Mouse (Mus musculus): ENCODE measurements around the gene Abca16. TPM values are rescaled to one million over a fixed set of nuclear protein-coding genes. Genes with fewer than 3 reads are reported as not detected.
A peak's percentile ranks its signal among the peaks of the same experiment; 100 is the strongest.

Abca16 gene
- not detected in 2 replicates for polyA plus RNA-seq (2012; rRNA removed)

DNA sequence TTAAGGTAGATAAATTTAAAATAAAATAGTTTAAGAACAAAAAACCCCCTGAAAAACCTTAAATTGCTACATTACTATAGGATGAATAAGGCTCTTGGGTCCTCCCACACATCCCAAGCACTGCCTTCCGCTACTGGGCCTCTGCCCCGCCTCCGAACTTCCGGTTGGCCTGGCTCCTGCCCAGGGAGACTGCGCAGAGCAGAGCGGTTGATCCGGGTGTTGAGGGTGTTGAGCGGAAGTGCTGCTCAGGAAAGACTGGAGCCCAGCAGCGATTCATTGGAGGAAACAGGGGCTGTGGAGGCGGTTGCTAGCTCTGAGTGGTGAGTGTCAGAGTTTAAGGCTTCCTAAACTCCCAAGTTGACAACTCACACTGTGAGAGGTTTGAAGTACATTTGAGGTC is at the start of gene Abca16:
Abca16 (plus strand) TSS at position 201 of the 400 bp plus-strand sequence.
- no peak for DNase-seq (ENCODE audit: low read depth)
- TF ChIP-seq POLR2A (IDR thresholded peaks at IDR 0.05; ENCODE audit: borderline replicate concordance, extremely low read depth, insufficient read depth, insufficient read length, poor library complexity, severe bottlenecking) (no peak), CTCF (IDR thresholded peaks at IDR 0.05; ENCODE audit: borderline replicate concordance, extremely low read depth, insufficient read depth, insufficient read length) (no peak)

DNA sequence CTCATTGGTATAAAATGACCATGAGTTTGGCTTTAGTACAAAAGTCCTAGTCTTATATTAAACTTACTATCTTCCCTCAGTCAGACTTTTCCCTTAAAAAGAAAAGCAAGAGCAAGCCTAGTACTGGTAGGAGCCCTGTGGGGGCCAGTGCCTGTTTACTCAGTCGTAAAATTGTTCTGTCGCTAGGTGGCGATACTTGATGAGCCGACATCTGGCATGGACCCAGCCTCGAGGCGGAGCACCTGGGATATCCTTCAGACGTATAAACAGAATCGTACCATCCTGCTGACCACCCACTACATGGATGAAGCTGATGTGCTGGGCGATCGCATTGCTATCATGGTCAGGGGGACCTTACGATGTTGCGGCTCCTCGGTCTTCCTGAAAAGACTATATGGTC is 48.3 kb upstream of the Abca16 start:
- TF ChIP-seq CTCF (IDR thresholded peaks at IDR 0.05; ENCODE audit: borderline replicate concordance, extremely low read depth, insufficient read depth, insufficient read length) (peak; percentile 37; the same call in 1 of the 2 replicates), POLR2A (IDR thresholded peaks at IDR 0.05; ENCODE audit: borderline replicate concordance, extremely low read depth, insufficient read depth, insufficient read length, poor library complexity, severe bottlenecking) (no peak)

DNA sequence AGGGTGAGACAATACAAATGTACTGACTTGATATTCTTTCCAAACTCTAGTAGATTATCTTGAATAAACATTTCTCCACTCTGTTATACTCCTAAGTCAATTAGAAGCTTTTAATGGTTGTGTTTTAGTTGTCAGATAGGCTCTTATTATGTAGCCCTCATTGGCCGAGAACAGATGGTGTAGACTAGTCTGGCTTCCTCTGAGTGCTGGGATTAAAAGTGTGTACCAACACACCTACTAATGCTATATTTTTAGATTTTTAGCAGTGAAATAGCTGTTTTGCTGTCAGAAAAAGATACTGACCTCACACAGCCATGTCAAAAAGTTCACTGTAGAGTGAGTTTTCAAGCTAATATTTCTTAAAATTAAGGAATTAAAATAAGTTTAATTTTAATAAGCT is 2.9 kb downstream of the Abca16 start:
- DNase-seq (ENCODE audit: low read depth) = no peak
- TF ChIP-seq POLR2A (IDR thresholded peaks at IDR 0.05; ENCODE audit: borderline replicate concordance, extremely low read depth, insufficient read depth, insufficient read length, poor library complexity, severe bottlenecking) = no peak
- no peak for TF ChIP-seq CTCF (IDR thresholded peaks at IDR 0.05; ENCODE audit: borderline replicate concordance, extremely low read depth, insufficient read depth, insufficient read length)

More for the DNA sequence above, 48.3 kb upstream of the Abca16 start:
- DNase-seq (ENCODE audit: low read depth) = peak; percentile 26

DNA sequence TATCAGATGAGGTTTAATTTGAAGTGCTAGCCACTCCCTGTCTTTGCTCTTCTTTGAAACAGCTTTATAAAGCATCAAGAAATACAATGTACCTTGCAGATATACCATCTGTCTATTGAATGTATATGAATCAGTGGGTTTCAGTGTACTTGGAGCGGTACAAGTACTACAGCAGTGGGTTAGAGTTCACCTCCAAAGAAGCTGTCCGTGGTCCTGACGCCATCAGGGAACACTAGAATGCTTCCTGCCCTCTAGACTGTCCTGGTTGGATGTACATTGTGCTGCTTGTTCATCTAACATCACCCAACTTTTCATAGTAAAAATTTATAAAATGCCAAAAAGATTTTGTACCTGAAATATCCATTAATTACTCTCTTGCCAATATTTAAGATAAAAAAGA is 17.2 kb downstream of the Abca16 start:
- no peak for DNase-seq (ENCODE audit: low read depth)

DNA sequence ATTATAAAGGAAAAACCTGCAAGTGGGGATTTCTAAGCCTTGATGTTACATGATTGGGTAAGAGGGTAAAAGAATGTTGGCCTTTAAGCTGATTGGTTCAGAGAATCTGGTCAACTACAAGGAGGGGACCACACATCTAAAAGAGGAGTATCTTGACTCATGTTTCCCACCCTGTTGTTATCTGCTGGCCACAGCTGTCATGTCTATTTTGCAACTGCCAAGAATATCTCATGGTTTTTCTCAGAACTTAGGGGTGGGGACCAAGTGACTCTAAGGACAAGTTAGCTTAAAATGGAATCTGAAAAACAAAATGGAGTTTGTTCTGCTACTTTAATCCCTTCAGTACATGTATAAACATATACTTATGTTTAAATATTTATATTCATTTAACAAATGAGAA is 22.0 kb downstream of the Abca16 start:
- TF ChIP-seq CTCF (IDR thresholded peaks at IDR 0.05; ENCODE audit: borderline replicate concordance, extremely low read depth, insufficient read depth, insufficient read length) = no peak
- DNase-seq (ENCODE audit: low read depth) = no peak

More for the DNA sequence above, 17.2 kb downstream of the Abca16 start:
- no peak for TF ChIP-seq CTCF (IDR thresholded peaks at IDR 0.05; ENCODE audit: borderline replicate concordance, extremely low read depth, insufficient read depth, insufficient read length)
- no peak for TF ChIP-seq POLR2A (IDR thresholded peaks at IDR 0.05; ENCODE audit: borderline replicate concordance, extremely low read depth, insufficient read depth, insufficient read length, poor library complexity, severe bottlenecking)

DNA sequence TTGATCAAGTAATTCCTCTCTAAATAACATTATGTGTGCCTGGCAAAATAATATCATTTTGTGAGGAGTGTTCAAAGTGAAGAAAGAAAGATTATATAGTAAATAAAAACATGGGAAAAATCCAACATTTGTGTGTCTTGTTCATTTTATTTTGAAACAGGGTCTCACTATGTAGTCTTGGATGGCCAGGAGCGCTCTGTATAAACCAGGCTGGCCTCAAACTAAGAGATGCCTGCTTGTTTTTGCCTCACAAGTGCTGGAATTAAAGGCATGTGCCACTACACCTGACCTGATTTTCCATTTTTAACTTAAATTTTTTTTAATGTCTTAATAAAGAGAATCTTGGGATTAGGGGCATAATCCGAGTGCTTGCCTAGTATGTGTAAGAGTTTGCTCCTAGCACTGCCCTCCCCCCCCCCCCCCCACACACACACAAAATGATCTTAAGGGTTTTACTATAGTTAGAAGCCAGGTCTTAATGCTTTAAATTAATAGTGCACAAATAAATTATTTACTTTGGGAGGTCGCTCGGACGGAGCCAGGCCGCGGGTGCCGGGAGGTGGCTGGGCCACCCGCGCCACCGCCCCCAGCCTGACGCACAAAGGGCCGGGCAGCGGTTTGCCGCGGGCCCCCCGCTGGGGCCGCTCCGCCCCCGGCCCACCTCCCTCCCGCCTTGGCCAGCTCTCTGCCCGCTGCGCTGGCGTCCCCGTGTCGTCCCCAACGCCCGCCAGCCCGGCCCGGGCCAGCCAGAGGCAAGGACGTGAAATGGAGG is 94.6 kb downstream of the Abca16 start:
- TF ChIP-seq CTCF (IDR thresholded peaks at IDR 0.05; ENCODE audit: borderline replicate concordance, extremely low read depth, insufficient read depth, insufficient read length) (no peak), POLR2A (IDR thresholded peaks at IDR 0.05; ENCODE audit: borderline replicate concordance, extremely low read depth, insufficient read depth, insufficient read length, poor library complexity, severe bottlenecking) (no peak)
- peak; percentile 40 for DNase-seq (ENCODE audit: low read depth)

DNA sequence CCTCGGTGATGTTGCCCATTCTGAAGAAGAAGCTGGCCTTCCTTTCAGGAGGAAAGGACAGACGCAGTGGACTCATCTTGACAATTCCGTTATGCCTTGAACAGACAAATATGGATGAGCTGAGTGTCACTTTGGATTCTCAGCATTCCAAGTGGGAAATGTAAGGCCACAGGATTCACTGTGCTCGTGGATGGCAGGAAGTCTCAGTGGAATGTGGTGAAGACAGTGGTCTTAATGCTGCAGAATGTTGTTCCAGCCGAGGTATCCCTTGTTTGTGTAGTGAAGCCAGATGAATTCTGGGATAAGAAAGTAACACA is 95.2 kb downstream of the Abca16 start:
- no peak for DNase-seq (ENCODE audit: low read depth)
- TF ChIP-seq CTCF (IDR thresholded peaks at IDR 0.05; ENCODE audit: borderline replicate concordance, extremely low read depth, insufficient read depth, insufficient read length) (no peak), POLR2A (IDR thresholded peaks at IDR 0.05; ENCODE audit: borderline replicate concordance, extremely low read depth, insufficient read depth, insufficient read length, poor library complexity, severe bottlenecking) (no peak)

DNA sequence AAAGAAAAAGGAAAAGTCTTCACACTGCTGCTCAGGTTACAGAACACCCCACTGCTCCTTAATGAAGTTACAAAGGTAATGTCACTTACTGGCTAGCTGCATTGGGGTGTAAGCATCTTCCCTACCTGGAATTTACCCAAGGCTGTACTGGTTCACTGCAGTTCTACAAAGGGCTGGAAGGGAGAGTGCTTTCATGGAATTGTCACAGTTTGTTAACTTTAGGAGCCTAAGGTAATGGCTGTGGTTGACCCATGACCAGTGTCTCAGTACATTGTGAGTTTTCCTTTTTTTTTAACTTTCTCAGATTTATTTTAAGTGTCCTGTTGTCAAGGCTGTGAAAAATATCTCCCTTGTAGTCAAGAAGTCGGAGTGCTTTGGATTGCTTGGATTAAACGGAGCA is 125.4 kb downstream of the Abca16 start:
- DNase-seq (ENCODE audit: low read depth) = no peak
- TF ChIP-seq POLR2A (IDR thresholded peaks at IDR 0.05; ENCODE audit: borderline replicate concordance, extremely low read depth, insufficient read depth, insufficient read length, poor library complexity, severe bottlenecking) (no peak), CTCF (IDR thresholded peaks at IDR 0.05; ENCODE audit: borderline replicate concordance, extremely low read depth, insufficient read depth, insufficient read length) (no peak)

DNA sequence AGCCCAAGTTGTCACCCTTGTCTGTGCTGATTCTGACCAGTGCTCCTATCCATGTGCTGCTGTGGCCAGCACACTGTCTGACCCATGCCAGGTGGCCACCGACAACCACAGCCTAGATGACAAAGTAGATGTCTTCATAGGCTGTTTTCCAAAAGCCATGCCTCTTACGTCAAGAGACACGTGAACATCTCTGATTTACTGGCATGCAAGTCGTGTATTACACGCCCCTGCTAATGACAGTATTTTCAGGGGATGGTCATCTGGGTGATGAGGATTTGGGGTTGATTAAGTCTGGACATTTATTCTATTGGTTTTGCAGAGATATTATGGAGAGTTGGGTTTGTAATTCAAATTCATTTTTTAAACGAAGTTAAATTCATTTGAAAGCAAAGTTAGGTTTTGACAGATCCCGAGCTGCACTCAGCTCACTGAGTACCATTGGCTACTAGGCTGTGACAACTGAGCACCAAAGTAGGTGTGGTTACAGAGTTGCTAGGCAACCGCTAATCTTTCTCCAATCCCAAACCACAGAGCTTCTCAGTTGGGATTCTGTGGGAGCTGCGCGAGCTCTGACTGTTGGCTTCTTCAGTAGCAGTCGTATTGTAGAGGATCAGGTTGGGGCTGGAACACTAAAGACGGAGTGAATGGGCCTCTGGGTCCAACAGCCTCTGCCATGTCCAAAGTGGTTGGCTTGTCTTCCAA is 143.2 kb downstream of the Abca16 start:
- peak; percentile 73 for DNase-seq (ENCODE audit: low read depth)
- TF ChIP-seq CTCF (IDR thresholded peaks at IDR 0.05; ENCODE audit: borderline replicate concordance, extremely low read depth, insufficient read depth, insufficient read length) (no peak), POLR2A (IDR thresholded peaks at IDR 0.05; ENCODE audit: borderline replicate concordance, extremely low read depth, insufficient read depth, insufficient read length, poor library complexity, severe bottlenecking) (no peak)

DNA sequence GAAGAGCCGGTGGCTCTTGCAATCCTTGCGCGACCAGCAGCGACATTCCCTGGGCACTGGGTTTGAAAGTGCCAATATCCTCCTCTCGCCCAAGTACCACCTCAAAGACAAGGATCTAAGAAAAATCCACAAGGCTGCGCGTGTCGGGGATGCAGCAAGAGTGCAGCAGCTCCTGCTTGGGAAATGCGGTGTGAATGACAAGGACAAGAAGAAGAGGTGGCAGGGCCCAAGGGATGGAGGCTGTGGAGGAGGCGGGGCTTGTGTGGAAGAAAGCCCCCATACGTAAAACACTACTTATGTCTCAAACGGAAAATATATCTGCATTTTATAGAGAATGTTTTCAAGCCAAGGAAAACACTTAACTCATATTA is 143.7 kb downstream of the Abca16 start:
- no peak for DNase-seq (ENCODE audit: low read depth)
- TF ChIP-seq CTCF (IDR thresholded peaks at IDR 0.05; ENCODE audit: borderline replicate concordance, extremely low read depth, insufficient read depth, insufficient read length) (no peak), POLR2A (IDR thresholded peaks at IDR 0.05; ENCODE audit: borderline replicate concordance, extremely low read depth, insufficient read depth, insufficient read length, poor library complexity, severe bottlenecking) (no peak)

DNA sequence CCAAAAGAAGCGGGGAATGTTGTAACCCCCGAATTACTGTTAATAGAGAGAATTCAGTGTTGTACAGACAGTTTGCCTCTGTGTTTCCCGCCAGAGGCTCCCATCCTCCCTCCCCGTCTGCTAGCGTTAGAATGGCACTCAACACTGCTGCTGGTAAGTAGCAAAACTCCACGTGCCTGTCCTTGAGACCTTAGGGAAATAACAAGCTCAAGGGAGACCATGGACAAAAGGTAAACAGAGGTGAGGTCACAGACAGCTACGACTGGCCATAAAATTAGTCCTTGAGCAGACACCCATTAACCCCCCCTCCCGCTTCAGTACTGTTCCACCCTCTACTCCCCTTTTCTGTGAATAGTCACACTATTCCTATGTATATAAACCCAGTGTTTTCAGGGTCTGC is 157.9 kb downstream of the Abca16 start:
- TF ChIP-seq POLR2A (IDR thresholded peaks at IDR 0.05; ENCODE audit: borderline replicate concordance, extremely low read depth, insufficient read depth, insufficient read length, poor library complexity, severe bottlenecking) = no peak
- no peak for TF ChIP-seq CTCF (IDR thresholded peaks at IDR 0.05; ENCODE audit: borderline replicate concordance, extremely low read depth, insufficient read depth, insufficient read length)
- DNase-seq (ENCODE audit: low read depth) = no peak

DNA sequence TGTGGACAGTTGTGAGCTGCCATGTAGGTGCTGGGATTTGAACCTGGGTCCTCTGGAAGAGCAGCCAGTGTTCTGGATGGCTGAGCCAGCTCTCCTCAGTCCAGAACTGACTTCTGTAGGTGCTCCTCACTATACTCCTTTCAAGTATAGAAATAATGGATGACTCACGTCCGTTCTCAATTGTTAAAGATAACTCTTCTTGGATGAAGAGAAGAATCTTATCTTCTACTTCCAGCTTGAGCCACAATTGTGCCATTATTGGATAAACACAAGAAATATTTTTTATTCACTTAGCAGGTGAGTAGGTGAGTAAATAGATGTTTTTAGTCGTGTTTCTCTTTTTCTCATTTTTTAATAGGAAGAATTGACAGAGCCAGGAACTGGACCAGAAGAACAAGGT is 167.1 kb downstream of the Abca16 start:
- TF ChIP-seq POLR2A (IDR thresholded peaks at IDR 0.05; ENCODE audit: borderline replicate concordance, extremely low read depth, insufficient read depth, insufficient read length, poor library complexity, severe bottlenecking) = no peak
- TF ChIP-seq CTCF (IDR thresholded peaks at IDR 0.05; ENCODE audit: borderline replicate concordance, extremely low read depth, insufficient read depth, insufficient read length) = no peak
- no peak for DNase-seq (ENCODE audit: low read depth)

Other genes starting within 250 kb of the Abca16 start
- gene Anks4b, start 235.8 kb upstream of the Abca16 start, polyA plus RNA-seq (2012; rRNA removed) = not detected in 2 replicates
- 15.6 and 20.1 TPM in 2 replicates for gene Crym, start 207.5 kb upstream of the Abca16 start, polyA plus RNA-seq (2012; rRNA removed)
- gene Abca14, start 205.7 kb upstream of the Abca16 start, polyA plus RNA-seq (2012; rRNA removed) = 0.04 TPM in 1 of 2 replicates, not detected in the other
- not detected in 2 replicates for gene Abca15, start 81.0 kb upstream of the Abca16 start, polyA plus RNA-seq (2012; rRNA removed)
- gene Uqcrc2, start 225.5 kb downstream of the Abca16 start, polyA plus RNA-seq (2012; rRNA removed) = 154 and 174 TPM in 2 replicates

Data from brain, embryonic 14.5 days (tissue).